Mouse (Mus musculus) CD4-positive, CD25-positive, alpha-beta regulatory T cell, adult 4 months (primary cell): ENCODE measurements around the gene Dgkg. TPM values are rescaled to one million over a fixed set of nuclear protein-coding genes. Genes with fewer than 3 reads are reported as not detected.

Experiments
- ATAC-seq: one replicate; pipeline ENCODE4 v1.8.0; 2017
- polyA plus RNA-seq, 2 experiments: library from polyadenylated mRNA; unstranded; fragments of 100-300 nt; shearing (Covaris generic); gene quantifications; one replicate each; pipeline ENCODE4 v1.2.1; 2017

The Dgkg gene
- polyA plus RNA-seq, 2 experiments from 2014 or later: 0.80 to 2.1 TPM

GRCm38 (mm10) chr16:22593907-22594306 lies 63.1 kb downstream of the Dgkg start:
- ATAC-seq: no peak

- ATAC-seq: no peak
Observed at GRCm38 (mm10) chr16:22589619-22590018, 67.4 kb downstream of the Dgkg start.

GRCm38 (mm10) chr16:22586151-22586836 lies 70.7 kb downstream of the Dgkg start:
- no peak for ATAC-seq

DNA sequence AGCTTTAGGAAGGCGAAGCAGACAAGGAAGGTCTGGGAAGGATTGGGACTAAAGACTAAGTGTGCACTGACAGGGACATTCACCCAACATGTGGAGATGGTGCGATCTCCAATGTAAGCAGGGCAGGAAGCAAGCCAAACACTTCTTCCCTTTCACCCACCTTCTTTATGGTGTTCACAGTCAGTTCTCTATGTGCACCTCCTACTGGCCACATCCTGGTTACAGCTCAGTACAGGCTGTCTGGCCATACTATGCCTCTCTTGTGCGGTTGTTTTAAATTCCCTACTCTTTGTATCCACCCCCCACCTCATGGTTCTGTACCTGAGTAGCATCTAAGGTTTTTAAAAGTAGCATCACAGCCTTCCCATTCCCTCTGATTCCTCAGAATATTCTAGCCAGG lies 71.5 kb downstream of the Dgkg start:
- no peak for ATAC-seq

DNA sequence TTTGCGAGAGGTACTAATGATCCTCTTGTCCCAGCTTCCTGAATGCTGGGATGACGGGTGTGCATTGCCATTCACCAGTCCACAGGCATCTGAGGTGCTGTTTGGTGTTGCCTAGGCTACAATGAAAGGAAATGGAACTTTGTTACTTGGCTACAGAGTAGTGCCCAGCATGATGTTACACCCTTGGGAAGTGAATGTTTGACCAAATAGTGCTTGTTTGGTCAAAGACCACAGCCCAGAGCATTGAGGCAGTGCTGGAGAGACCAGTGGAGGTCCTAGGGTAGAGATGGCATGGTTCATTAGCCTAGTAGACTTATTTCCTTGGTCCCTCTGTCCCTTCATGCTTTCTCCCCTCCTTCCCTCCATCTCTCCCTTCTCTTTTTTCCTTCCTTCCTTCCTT lies 73.6 kb downstream of the Dgkg start:
- no peak for ATAC-seq

DNA sequence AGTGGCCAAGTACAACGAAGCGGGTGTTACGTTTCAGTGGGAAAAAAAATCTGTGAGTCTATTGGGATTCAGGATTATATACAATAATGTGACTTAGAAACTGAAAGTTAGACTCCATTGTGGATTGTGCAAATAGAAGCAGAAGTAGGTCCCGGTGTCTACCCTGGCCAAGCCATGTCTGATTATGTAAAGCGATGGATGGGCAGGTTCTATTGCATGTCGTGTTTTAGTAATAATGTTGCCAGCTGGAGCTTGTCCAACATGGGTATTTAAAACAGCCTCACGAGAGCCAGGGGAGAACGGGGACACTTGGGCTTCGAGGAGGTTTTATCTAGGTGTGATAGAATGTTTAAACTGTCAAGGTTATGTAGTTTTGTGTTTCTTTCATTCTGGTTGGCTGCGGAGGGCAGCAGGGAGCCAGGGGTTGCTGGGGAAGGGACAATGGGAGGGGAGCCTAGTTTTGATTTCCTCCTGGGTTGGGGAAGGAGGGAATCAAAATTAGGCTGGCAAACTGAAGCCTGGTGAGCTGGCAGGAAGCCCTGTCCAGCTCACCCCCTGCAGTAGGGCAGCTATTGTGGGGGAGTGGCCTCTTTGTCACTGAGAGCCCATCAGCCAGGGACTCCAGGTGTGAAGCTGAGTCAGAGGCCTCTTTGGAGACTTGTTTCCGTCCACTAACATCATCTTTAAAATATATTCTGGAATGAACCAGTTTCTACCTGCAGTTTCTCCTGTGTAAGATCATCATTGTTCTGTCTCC lies 74.7 kb downstream of the Dgkg start:
- ATAC-seq: no peak

- ATAC-seq: no peak
Observed at GRCm38 (mm10) chr16:22580103-22580502, 76.9 kb downstream of the Dgkg start.

DNA sequence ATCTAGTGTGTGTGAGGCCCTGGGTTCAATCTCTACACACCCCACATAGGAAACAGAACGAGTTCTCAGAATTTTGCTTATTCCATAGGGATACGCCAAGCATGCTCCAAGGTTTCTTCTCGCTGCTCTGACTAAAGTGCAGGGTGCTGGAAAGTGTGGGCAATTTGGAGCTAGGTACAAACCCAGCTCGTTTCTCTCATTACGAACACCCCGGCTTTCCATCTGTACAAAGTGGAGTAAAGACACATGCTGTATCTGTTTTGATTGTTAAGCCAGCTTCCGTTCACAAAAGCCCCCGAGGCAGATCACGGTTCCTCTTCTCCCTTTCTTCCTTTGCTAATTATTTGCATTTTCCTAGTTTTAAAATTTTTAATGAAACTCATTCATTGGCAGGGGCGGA lies 78.1 kb downstream of the Dgkg start:
- ATAC-seq: no peak

- ATAC-seq: no peak
Observed at GRCm38 (mm10) chr16:22577656-22578055, 79.4 kb downstream of the Dgkg start.

GRCm38 (mm10) chr16:22574164-22574563 lies 82.9 kb downstream of the Dgkg start:
- ATAC-seq: no peak

DNA sequence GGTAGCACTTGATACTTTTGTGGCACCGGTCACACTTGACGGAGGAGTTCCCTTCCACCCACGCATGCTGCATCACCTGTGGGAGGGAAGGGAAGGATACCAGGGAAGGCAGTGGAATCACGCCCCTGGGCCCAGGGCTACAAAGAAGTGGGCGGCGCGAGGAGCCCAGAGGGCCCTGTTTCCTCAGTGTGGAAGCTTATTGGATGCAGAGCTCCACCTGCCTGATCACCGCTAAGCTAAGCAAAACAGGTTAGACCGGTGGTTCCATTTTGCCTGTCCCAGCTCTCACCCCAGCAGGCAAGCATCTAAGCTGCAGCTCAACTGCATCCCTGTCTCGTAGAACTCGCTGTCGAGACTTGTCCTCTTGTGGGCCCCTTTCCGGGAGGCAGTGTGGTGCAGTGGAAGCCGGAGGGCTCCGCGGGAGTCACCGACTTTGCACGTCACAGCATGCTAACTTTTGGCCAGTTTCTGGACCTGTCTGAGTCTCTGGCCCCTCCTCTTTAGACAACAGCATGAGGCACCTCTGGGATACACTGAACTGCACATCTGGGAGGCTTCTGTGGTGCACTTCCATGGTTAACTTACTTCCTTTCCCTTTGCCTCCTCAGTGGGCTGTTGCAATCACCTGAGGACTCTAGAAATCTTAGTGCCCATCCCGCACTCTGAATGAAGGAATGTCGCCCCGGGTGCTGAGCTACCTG lies 84.2 kb downstream of the Dgkg start:
- no peak for ATAC-seq

GRCm38 (mm10) chr16:22564907-22565272 lies 92.1 kb downstream of the Dgkg start:
- ATAC-seq: no peak

DNA sequence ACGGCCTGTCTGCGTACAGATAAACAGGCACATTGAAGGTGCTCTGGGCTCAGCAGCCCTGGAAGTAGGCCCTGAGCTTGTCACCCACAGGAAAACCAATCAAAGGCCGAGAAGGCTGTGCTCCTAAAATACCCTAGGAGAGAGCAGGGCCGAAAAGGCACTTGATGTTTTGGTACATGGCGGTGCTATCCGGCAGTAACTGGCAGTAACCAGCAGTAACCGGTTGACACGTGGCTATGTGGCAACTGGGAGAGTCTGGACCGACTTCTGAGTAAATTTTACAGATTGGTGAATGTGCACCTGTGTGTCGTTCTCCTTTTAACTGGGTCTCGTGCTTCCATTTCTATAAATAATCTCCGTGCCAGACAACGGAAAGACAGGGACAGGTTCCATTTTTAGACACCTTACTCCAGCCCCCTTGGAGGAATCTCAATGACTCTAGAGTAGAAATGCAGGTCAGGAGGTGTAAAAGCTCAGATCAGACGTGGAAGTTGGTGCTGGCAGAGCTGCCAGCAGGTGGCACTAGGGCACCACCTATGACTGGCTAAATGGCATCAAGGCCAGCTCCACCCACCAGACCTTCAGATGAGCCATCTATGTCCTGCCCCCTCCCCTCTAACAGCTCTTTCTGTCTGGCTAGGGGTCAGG lies 92.6 kb downstream of the Dgkg start:
- peak; percentile 58 for ATAC-seq

DNA sequence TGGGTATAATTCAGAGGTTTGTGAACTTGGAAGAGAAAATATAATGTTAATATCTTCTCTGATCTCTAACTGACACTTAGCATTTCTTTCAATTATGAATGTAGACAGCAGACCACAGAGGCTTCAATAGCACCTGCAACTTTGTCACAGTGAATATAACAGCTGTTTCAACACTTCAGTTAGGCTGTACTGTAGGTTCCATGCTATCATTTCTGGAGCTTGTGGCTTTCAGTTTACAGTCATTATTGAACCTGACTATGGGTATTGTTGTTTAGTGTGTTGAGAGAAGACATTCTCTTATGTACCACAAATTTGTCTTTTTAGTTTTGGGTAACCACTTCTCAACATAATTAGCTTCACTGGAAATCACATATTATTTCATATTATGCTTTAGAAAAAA lies 93.4 kb downstream of the Dgkg start:
- no peak for ATAC-seq

DNA sequence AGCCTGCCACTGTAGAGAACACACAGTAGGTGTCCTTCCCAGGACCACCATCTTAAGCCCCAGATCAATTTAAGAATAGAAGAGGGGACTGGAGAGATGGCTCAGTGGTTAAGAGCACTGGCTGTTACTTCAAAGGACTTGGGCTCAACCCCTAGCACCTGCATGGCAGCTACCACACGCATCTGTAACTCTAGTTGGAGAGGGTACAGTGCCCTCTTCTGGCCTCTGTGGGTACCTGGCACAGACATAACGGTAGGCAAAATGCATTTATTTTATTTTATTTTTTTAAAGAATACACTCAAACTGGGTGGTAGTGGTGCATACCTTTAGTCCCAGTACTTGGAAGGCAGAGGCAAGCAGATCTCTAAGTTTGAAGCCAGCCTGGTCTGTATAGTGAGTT lies 102.0 kb downstream of the Dgkg start:
- peak; percentile 68 for ATAC-seq

GRCm38 (mm10) chr16:22552351-22552750 lies 104.7 kb downstream of the Dgkg start:
- ATAC-seq: no peak

GRCm38 (mm10) chr16:22551231-22552000 lies 105.6 kb downstream of the Dgkg start:
- ATAC-seq: no peak

DNA sequence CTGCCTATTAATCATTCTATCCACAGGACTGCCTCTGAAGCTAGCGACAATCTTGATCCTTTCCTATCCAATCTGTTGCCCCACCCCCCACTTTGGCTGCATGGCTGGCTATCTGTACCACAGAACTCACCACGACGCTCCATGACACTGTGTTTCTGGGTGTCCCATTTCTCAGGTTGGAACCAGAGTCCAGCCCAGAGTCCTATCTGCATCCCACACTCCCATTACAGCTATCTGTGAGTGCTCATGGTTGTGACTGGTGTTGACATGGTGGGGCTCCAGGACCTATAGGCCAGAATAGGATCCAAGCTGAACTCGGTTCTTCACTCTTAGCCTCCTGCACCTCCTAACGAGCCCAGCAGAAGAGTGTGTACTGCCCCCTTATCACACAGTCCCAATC lies 107.7 kb downstream of the Dgkg start:
- no peak for ATAC-seq

DNA sequence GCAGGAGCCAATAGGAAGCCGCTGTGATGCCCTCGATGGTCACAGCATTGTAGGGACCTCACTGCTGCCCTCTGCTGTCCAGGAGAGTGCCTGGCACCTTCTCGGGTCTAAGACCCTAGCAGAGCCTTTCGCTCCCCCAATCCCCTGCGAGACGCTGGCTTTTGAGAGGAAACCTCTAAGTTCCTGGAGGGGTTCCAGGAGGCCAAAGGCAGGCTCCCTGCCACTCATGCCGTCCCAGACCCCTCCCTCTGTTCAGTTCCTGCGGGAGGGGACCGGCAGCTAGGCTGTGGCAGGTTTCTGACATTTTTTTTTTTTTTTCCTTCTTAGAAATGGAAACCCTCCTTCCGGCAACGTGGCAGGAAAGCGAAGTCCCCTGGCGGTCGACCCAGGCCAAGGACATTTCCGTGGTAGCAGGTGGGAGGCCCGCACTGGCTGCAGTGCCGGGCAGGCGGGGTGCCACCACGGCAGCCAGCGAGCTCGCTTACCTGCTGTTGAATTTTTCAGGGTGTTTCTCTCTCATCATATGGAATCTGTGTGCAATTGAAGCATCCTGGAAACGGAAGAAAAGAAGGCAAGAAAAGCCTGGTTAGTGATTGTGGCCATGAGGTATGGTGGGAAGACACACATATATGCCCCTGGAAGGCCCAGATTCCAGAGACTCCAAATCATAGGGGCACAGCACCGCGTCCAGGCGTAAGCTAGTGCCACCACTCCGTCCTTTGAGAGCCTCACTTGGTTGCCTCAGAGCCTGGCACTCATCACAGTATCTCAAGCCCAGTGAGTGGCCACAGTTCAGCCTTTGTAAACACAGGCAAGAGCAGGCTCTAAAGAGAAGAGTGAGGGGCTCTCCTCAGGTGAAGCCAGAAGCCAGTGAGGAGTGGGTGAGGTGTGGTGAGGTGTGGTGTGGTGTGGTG lies 108.6 kb downstream of the Dgkg start:
- ATAC-seq: peak; percentile 78

DNA sequence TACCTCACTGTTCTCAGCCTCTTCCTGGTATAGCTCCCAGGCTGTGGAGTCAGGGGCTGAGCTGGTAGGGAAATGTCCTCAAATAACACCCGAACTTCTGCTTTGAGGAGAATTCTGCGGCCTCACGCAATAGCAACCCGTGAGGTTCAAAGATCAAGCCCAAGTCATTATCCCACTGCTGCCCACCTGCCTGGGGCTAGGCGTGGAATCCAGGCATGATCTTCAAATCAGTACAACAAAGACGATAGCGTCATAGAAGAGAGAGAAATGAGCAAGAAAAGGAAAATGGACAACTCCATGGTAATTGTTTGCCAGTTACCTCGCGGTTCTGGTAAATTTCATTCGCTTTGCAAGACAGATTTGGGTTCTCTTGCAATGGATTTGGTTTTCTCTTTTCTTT lies 109.3 kb downstream of the Dgkg start:
- ATAC-seq: no peak

GRCm38 (mm10) chr16:22545799-22546198 lies 111.2 kb downstream of the Dgkg start:
- no peak for ATAC-seq
